Mouse (Mus musculus): ENCODE data around the gene Loxl1. TPM values are rescaled to one million over a fixed set of nuclear protein-coding genes. Genes with fewer than 3 reads are reported as not detected.
"Not testable (repeated sequence)": the region's sequence is repeated elsewhere in the genome, so short reads cannot be mapped to it uniquely, and the experiment has no call there.

The Loxl1 gene
- total RNA-seq, 2 experiments from 2014 or later: 0.11 TPM; not detected in 1

GRCm38 (mm10) chr9:58278821-58279723, 33.9 kb downstream of the Loxl1 start:
- ATAC-seq (ENCODE audit: poor library complexity, severe bottlenecking): no peak

DNA sequence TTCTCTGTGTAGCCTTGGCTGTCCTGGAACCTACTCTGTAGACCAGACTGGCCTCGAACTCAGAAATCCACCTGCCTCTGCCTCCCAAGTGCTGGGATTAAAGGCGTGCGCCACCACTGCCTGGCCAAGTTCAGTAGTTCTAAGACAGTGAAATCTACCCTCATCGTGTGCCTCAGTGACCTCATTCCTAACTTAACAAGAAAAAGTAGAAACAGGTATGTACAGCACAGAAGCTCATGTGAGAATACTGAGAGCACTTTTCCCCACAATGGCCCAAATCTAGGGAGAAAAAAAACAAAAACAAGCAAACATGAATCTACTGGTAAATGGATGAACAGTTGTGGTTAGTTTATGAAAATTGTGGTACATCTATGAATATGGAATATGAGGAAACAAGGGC, 34.7 kb downstream of the Loxl1 start:
- ATAC-seq (ENCODE audit: poor library complexity, severe bottlenecking): no peak

DNA sequence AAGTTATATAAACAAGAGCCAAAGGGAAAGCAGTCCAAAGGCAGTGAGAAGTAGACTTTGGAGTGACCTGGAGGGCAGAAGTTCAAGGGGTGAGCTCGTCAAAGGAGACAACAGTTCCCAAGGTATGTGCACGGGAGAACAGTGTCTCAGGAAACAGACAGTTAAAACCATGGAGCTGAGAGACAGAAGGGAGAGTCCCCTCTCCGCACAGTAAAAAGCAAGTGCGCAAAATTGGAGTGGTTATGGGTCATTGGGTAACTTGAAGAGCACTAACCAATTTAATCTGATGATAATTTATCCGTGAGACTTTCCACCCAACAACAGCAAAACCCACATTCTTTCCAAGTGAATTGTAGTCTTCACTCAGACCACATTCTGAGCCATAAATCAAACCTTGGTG, 36.6 kb downstream of the Loxl1 start:
- no peak for ATAC-seq (ENCODE audit: poor library complexity, severe bottlenecking)

- ATAC-seq (ENCODE audit: poor library complexity, severe bottlenecking): peak; percentile 68
Measured at GRCm38 (mm10) chr9:58275797-58276196, 37.2 kb downstream of the Loxl1 start.

GRCm38 (mm10) chr9:58275115-58275774, 37.7 kb downstream of the Loxl1 start:
- peak; percentile 87 for ATAC-seq (ENCODE audit: poor library complexity, severe bottlenecking)

DNA sequence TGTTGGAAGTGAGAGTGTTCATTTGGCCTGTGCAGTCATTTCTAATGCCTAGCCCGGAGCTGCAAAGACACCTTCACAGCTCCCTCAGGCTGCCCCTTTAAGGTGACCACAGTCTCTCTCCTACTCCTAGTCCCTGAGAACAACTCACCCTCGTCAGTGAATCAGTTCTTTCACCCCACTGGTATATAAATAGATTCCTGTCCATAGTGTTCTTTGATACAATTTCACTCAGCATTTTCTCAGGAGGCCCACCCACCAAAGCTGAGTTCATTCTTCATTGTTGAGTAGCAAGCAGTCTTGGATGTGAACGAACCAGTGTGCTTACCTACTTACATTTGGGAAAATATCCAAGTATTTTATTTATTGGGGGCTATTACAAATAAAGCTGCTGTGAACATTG, 38.4 kb downstream of the Loxl1 start:
- no peak for ATAC-seq (ENCODE audit: poor library complexity, severe bottlenecking)

DNA sequence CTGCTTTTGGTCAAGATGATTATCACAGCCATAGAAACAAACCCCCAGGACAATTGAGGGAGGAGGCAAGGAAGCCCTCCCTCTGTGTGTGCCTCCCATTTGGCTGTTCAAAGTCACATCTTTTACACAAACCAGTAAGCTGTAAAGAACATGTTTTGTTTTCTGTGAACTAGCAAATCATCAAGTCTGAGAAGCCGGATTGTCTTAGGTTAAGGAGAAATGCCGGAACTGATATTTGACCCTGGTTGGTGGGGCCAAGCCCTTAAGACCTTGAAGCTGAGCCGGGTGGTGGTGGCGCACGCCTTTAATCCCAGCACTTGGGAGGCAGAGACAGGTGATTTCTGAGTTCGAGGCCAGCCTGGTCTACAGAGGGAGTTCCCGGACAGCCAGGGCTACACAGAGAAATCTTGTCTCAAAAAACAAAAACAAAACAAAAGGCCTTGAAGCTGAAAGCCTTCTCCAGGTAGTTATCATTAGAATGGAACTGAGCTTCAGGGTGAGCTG, 38.8 kb downstream of the Loxl1 start:
- ATAC-seq (ENCODE audit: poor library complexity, severe bottlenecking): no peak

DNA sequence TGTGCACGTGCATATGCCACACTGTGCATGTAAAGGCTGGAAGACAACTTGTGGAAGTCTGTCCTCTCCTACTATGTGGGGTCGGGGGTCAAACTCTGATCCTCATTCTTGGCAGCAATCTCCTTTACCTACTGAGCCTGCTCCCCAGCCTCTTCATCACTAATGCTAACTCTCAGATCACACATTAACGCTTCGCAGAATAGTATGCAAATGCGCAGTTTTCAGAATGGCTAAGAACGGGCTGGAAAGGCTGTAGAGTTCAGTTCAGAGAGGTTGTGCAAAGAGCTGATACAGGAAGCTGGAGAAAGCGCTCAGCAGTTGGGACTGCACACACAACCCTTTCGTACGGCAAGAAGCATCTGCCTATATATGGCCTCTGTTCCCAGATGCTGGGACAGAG, 40.1 kb downstream of the Loxl1 start:
- no peak for ATAC-seq (ENCODE audit: poor library complexity, severe bottlenecking)

- no peak for ATAC-seq (ENCODE audit: poor library complexity, severe bottlenecking)
Measured at GRCm38 (mm10) chr9:58272068-58272541, 40.9 kb downstream of the Loxl1 start.

DNA sequence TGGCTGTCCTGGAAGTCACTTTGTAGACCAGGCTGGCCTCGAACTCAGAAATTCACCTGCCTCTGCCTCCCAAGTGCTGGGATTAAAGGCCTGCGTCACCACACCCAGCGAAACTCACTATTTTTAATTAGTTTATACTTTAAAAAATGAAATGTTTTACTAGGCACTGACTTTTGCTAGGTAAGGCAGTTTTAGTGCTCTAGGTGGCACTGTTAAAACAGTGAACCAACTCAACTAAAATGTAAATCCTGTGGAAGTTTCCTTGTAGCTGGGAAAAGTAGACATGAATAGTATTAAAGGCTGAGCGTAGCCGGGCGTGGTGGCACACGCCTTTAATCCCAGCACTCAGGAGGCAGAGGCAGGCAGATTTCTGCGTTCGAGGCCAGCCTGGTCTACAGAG, 41.4 kb downstream of the Loxl1 start:
- ATAC-seq (ENCODE audit: poor library complexity, severe bottlenecking): not testable (repeated sequence)

- ATAC-seq (ENCODE audit: poor library complexity, severe bottlenecking): peak; percentile 26; the same call in 1 of the 2 replicates
Measured at GRCm38 (mm10) chr9:58271109-58271508, 41.9 kb downstream of the Loxl1 start.

DNA sequence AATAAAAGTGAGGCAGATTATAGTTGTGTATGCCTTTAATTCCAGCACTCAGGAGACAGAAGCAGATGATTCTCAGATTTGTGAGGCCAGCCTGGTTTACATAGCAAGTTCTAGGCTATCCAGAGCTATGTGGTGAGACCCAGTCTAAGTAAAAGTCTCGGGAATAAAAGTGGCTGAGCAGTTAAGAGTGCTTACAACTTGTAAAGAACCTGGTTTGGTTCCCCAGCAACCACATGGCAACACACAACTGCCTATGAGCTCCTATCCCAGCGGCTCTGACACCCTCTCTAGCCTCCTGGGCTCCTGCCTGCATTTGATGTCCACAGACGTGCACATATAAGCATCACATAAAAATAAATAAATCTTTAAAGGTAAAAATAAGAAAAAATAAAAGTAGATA, 42.9 kb downstream of the Loxl1 start:
- no peak for ATAC-seq (ENCODE audit: poor library complexity, severe bottlenecking)

GRCm38 (mm10) chr9:58268384-58269313, 44.3 kb downstream of the Loxl1 start:
- peak; percentile 56 for ATAC-seq (ENCODE audit: poor library complexity, severe bottlenecking)

- no peak for ATAC-seq (ENCODE audit: poor library complexity, severe bottlenecking)
Measured at GRCm38 (mm10) chr9:58267046-58267445, 45.9 kb downstream of the Loxl1 start.

GRCm38 (mm10) chr9:58266571-58267011, 46.4 kb downstream of the Loxl1 start:
- ATAC-seq (ENCODE audit: poor library complexity, severe bottlenecking): peak; percentile 74

DNA sequence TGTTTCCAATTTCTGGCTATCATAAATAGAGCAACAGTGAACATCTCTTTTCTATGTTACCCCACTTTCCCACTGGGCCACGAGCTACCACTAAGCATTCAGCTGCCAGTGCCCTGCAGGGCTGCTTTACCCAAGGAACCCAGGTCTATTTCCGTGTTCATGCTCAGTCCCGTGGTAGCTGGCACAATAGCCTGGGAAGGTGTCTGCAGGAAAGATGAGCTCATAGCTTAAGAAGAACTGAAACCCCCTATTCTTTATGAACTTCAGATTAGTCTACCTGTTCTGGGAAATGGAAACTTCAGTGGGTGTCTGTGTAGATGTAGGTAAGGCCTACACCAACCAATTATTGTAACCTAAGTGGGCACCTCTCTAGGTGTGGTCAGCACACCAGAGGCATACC, 47.6 kb downstream of the Loxl1 start:
- ATAC-seq (ENCODE audit: poor library complexity, severe bottlenecking): no peak

DNA sequence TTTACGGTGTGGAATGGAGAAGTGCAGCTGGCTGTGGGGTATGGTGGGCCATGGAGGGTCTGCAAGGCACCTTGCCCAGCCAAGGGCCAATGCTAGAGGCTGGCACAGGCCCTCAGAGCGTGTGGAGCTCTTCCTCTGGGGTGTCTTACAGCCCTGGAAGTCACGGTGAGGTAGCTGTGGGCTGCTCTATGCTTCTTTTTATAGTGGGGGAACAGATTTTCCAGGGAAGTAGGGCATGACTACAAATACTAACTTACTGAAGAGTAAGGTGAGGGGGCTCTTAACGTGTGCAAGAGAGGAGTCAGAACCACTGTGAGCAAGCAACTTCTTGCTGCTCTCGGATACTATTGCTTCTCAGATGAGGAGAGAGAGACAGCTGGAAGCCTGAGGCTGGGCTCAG, 50.5 kb downstream of the Loxl1 start:
- ATAC-seq (ENCODE audit: poor library complexity, severe bottlenecking): no peak

- peak; percentile 72 for ATAC-seq (ENCODE audit: poor library complexity, severe bottlenecking)
Measured at GRCm38 (mm10) chr9:58255704-58256685, 57.0 kb downstream of the Loxl1 start.

DNA sequence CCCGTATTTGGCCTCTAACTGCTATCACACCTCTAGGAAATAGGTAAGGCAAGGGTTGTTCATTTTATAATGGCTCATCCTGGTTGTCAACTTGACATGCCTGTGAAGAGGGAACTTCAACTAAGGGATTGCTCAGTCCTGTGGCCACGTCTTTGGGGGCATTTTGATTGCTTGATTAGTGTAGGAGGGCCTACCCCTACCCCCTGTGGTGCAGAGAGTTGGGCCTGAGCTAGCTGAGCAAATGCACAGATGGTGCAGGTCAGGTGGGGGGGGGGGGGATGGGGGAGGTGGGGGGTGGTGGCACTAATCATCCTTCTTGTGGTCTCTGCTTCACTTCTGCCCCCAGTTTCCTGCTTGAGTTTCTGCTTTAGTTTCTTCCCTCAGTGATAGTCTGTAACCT, 57.9 kb downstream of the Loxl1 start:
- no peak for ATAC-seq (ENCODE audit: poor library complexity, severe bottlenecking)

GRCm38 (mm10) chr9:58253805-58254122, 59.2 kb downstream of the Loxl1 start:
- ATAC-seq (ENCODE audit: poor library complexity, severe bottlenecking): not testable (repeated sequence)

Measured in megakaryocyte, adult 5-6 weeks (primary cell).